Mouse (Mus musculus) lung, embryonic 15.5 days (tissue): ENCODE data around the gene Qrich1. TPM values are rescaled to one million over a fixed set of nuclear protein-coding genes. Genes with fewer than 3 reads are reported as not detected.
A peak's percentile ranks its signal among the peaks of the same experiment; 100 is the strongest.

Experiments used
- ATAC-seq: fragments of 200-750 bp; cut with Nextera tagmentation; 2 replicates; pipeline ENCODE4 v1.8.0; 2017; ENCODE audit warnings: moderate number of reproducible peaks, borderline replicate concordance; ENCODE audit not compliant: low FRiP score, low TSS enrichment; ENCODE audit errors: extremely low read depth
- H3K27ac ChIP-seq: fragments of 300-500 bp; sonication (generic); 2 replicates; pipeline ENCODE4 v1.5.1; 2015; ENCODE audit warnings: moderate library complexity, mild to moderate bottlenecking, inconsistent platforms
- H3K27me3 ChIP-seq: fragments of 300-500 bp; sonication (generic); 2 replicates; pipeline ENCODE4 v1.6.1; 2015; ENCODE audit warnings: inconsistent platforms
- H3K36me3 ChIP-seq: fragments of 300-500 bp; sonication (generic); 2 replicates; pipeline ENCODE4 v1.6.1; 2015; ENCODE audit warnings: inconsistent platforms
- H3K4me1 ChIP-seq: fragments of 300-500 bp; sonication (generic); 2 replicates; pipeline ENCODE4 v1.6.1; 2015; ENCODE audit warnings: inconsistent platforms
- H3K4me2 ChIP-seq: fragments of 300-500 bp; sonication (generic); 2 replicates; pipeline ENCODE4 v1.6.1; 2015; ENCODE audit warnings: inconsistent platforms, mild to moderate bottlenecking, moderate library complexity
- H3K4me3 ChIP-seq: fragments of 300-500 bp; sonication (generic); 2 replicates; pipeline ENCODE4 v1.5.1; 2015; ENCODE audit warnings: mild to moderate bottlenecking, inconsistent platforms
- H3K9ac ChIP-seq: fragments of 300-500 bp; sonication (generic); 2 replicates; pipeline ENCODE4 v1.6.1; 2015; ENCODE audit warnings: inconsistent platforms
- H3K9me3 ChIP-seq: fragments of 300-500 bp; sonication (generic); 2 replicates; pipeline ENCODE4 v1.6.1; 2016; ENCODE audit warnings: inconsistent platforms
- WGBS: fragments of 180-500 bp; shearing (Covaris S2); methylation state at CpG from one replicate; pipeline ENCODE4 v1.1.7; 2015; 5-methylcytosine and 5-hydroxymethylcytosine counted together
- polyA plus RNA-seq: library from polyadenylated mRNA; unstranded; fragments of >200 nt; fragmentation: Nextera tagmentation; extraction: Ambion mirVana; gene quantifications from 2 replicates; pipeline ENCODE4 v1.2.1, GENCODE M21; 2015

Gene Qrich1
- polyA plus RNA-seq, 1 experiment from 2014 or later = 115 TPM

GRCm38 (mm10) chr9:108484021-108484420 is 32.6 kb upstream of the Qrich1 start:
- 90% methylated on average over 15 of the region's 15 CpGs for WGBS

GRCm38 (mm10) chr9:108485301-108485875 is 31.2 kb upstream of the Qrich1 start:
- ATAC-seq = no peak
- Histone ChIP-seq H3K9me3 (no peaks in the 10 kb centered on the region), H3K27ac (no peak overlapping the region), H3K4me2 (no peak overlapping the region), H3K4me1 (peaks cover 14% of the 10 kb centered on the region), H3K9ac (no peak overlapping the region), H3K27me3 (no peaks in the 10 kb centered on the region), H3K4me3 (no peak overlapping the region), H3K36me3 (peaks cover 85% of the 10 kb centered on the region)
- WGBS = 91% methylated on average over 19 of the region's 19 CpGs

More at GRCm38 (mm10) chr9:108484021-108484420, 32.6 kb upstream of the Qrich1 start:
- H3K9ac ChIP-seq = no peak overlapping the region
- H3K27ac ChIP-seq = no peak overlapping the region
- no peaks in the 10 kb centered on the region for H3K27me3 ChIP-seq
- no peak overlapping the region for H3K4me3 ChIP-seq
- H3K36me3 ChIP-seq = peaks cover 77% of the 10 kb centered on the region
- no peak overlapping the region for H3K4me2 ChIP-seq
- peaks cover 16% of the 10 kb centered on the region for H3K4me1 ChIP-seq
- H3K9me3 ChIP-seq = no peaks in the 10 kb centered on the region
- no peak for ATAC-seq

- Histone ChIP-seq H3K27ac (no peak overlapping the region), H3K4me2 (no peak overlapping the region), H3K27me3 (no peaks in the 10 kb centered on the region), H3K4me1 (peaks cover 17% of the 10 kb centered on the region), H3K4me3 (no peak overlapping the region), H3K36me3 (peaks cover 77% of the 10 kb centered on the region), H3K9ac (no peak overlapping the region), H3K9me3 (no peaks in the 10 kb centered on the region)
- no peak for ATAC-seq
- 90% methylated on average over 8 of the region's 8 CpGs for WGBS
Observed at GRCm38 (mm10) chr9:108486973-108487530, 29.6 kb upstream of the Qrich1 start.

- Histone ChIP-seq H3K27ac (no peak overlapping the region), H3K9me3 (no peaks in the 10 kb centered on the region), H3K36me3 (peaks cover 75% of the 10 kb centered on the region), H3K27me3 (no peaks in the 10 kb centered on the region), H3K9ac (no peak overlapping the region), H3K4me1 (peaks cover 22% of the 10 kb centered on the region), H3K4me3 (no peak overlapping the region), H3K4me2 (no peak overlapping the region)
- ATAC-seq = no peak
- 89% methylated on average over 17 of the region's 17 CpGs for WGBS
Observed at GRCm38 (mm10) chr9:108488403-108488802, 28.2 kb upstream of the Qrich1 start.

- Histone ChIP-seq H3K9me3 (no peaks in the 10 kb centered on the region), H3K27ac (0 out of 2 replicates have a peak overlapping the region, but pooled peaks have one; percentile 98), H3K4me2 (no peak overlapping the region), H3K4me3 (no peak overlapping the region), H3K36me3 (peaks cover 74% of the 10 kb centered on the region), H3K9ac (0 out of 2 replicates have a peak overlapping the region, but pooled peaks have one; percentile 5), H3K4me1 (peaks cover 22% of the 10 kb centered on the region), H3K27me3 (no peaks in the 10 kb centered on the region)
- WGBS = 96% methylated on average over 20 of the region's 20 CpGs
- no peak for ATAC-seq
Observed at GRCm38 (mm10) chr9:108489215-108489614, 27.4 kb upstream of the Qrich1 start.

- Histone ChIP-seq H3K36me3 (peaks cover 75% of the 10 kb centered on the region), H3K9me3 (no peaks in the 10 kb centered on the region), H3K27me3 (no peaks in the 10 kb centered on the region), H3K27ac (peak overlapping the region; percentile 98), H3K4me1 (peaks cover 22% of the 10 kb centered on the region), H3K4me2 (peak overlapping the region; percentile 80), H3K4me3 (peak overlapping the region; percentile 99), H3K9ac (peak overlapping the region; percentile 99)
- ATAC-seq = peak; percentile 1
- WGBS = 58% methylated on average over 26 of the region's 26 CpGs
Observed at GRCm38 (mm10) chr9:108489702-108490558, 26.7 kb upstream of the Qrich1 start.

- peaks cover 75% of the 10 kb centered on the region for H3K36me3 ChIP-seq
Observed at GRCm38 (mm10) chr9:108490559-108491285, 25.9 kb upstream of the Qrich1 start, which contains the start of gene Usp19. TSS of gene Usp19 (plus strand) at chr9:108490602.

GRCm38 (mm10) chr9:108491286-108491580 is 25.4 kb upstream of the Qrich1 start:
- H3K36me3 ChIP-seq = peaks cover 75% of the 10 kb centered on the region
- peaks cover 22% of the 10 kb centered on the region for H3K4me1 ChIP-seq
- peak overlapping the region; percentile 98 for H3K27ac ChIP-seq
- H3K4me3 ChIP-seq = peak overlapping the region; percentile 99
- WGBS = 6% methylated on average over 12 of the region's 12 CpGs
- no peaks in the 10 kb centered on the region for H3K9me3 ChIP-seq
- H3K27me3 ChIP-seq = no peaks in the 10 kb centered on the region
- no peak for ATAC-seq
- H3K4me2 ChIP-seq = peak overlapping the region; percentile 80
- peak overlapping the region; percentile 99 for H3K9ac ChIP-seq

More at GRCm38 (mm10) chr9:108490559-108491285, 25.9 kb upstream of the Qrich1 start, which contains the start of gene Usp19:
- Histone ChIP-seq H3K9ac (peak within 1 kb of the TSS; percentile 99), H3K27me3 (no peaks in the 10 kb centered on the region), H3K27ac (peak within 1 kb of the TSS; percentile 98), H3K4me1 (peaks cover 22% of the 10 kb centered on the region), H3K9me3 (no peaks in the 10 kb centered on the region), H3K4me3 (peak within 1 kb of the TSS; percentile 99), H3K4me2 (peak within 1 kb of the TSS; percentile 80)
- ATAC-seq = peak; percentile 93
- under 1% methylated on average over 67 of the region's 69 CpGs for WGBS

GRCm38 (mm10) chr9:108492043-108492750 is 24.4 kb upstream of the Qrich1 start:
- peak overlapping the region; percentile 99; the same call in 1 of the 2 replicates for H3K9ac ChIP-seq
- H3K36me3 ChIP-seq = peaks cover 75% of the 10 kb centered on the region
- ATAC-seq = no peak
- 77% methylated on average over 16 of the region's 16 CpGs for WGBS
- no peaks in the 10 kb centered on the region for H3K9me3 ChIP-seq
- peak overlapping the region; percentile 80 for H3K4me2 ChIP-seq
- peak overlapping the region; percentile 99 for H3K4me3 ChIP-seq
- H3K4me1 ChIP-seq = peaks cover 22% of the 10 kb centered on the region
- no peaks in the 10 kb centered on the region for H3K27me3 ChIP-seq
- H3K27ac ChIP-seq = no peak overlapping the region

- Histone ChIP-seq H3K27ac (no peak overlapping the region), H3K4me3 (no peak overlapping the region), H3K9ac (no peak overlapping the region), H3K27me3 (no peaks in the 10 kb centered on the region), H3K36me3 (peaks cover 75% of the 10 kb centered on the region), H3K4me2 (no peak overlapping the region), H3K9me3 (no peaks in the 10 kb centered on the region), H3K4me1 (peaks cover 22% of the 10 kb centered on the region)
- WGBS = 94% methylated on average over 8 of the region's 8 CpGs
- no peak for ATAC-seq
Observed at GRCm38 (mm10) chr9:108493246-108493645, 23.4 kb upstream of the Qrich1 start.
